Mouse (Mus musculus) hindbrain, embryonic 16.5 days (tissue): ENCODE data around the gene Nxph1. TPM values are rescaled to one million over a fixed set of nuclear protein-coding genes. Genes with fewer than 3 reads are reported as not detected.

ENCODE experiments used
- ATAC-seq: fragments of 200-750 bp; cut with Nextera tagmentation; 2 replicates; pipeline ENCODE4 v1.8.0; 2017; ENCODE audit warnings: moderate TSS enrichment, moderate library complexity
- H3K27ac ChIP-seq: fragments of 300-500 bp; sonication (generic); 2 replicates; pipeline ENCODE4 v1.5.1; 2014; ENCODE audit warnings: low read depth, mild to moderate bottlenecking, control low read depth, low read length, moderate library complexity
- H3K27me3 ChIP-seq: fragments of 300-500 bp; sonication (generic); replicated peaks from 2 replicates; pipeline ENCODE4 v1.6.1; 2014; ENCODE audit warnings: low read length; ENCODE audit not compliant: control insufficient read depth, insufficient read depth
- H3K36me3 ChIP-seq: fragments of 300-500 bp; sonication (generic); 2 replicates; pipeline ENCODE4 v1.6.1; 2014; ENCODE audit warnings: mild to moderate bottlenecking, low read length, moderate library complexity, mixed read lengths; ENCODE audit not compliant: control insufficient read depth, insufficient read depth
- H3K4me1 ChIP-seq: fragments of 300-500 bp; sonication (generic); 2 replicates; pipeline ENCODE4 v1.6.1; 2014; ENCODE audit warnings: low read depth, low read length; ENCODE audit not compliant: control insufficient read depth, insufficient read depth
- H3K4me2 ChIP-seq: fragments of 300-500 bp; sonication (generic); 2 replicates; pipeline ENCODE4 v1.6.1; 2014; ENCODE audit warnings: mild to moderate bottlenecking, low read length, control low read depth, moderate library complexity
- H3K4me3 ChIP-seq: fragments of 300-500 bp; sonication (generic); 2 replicates; pipeline ENCODE4 v1.5.1; 2014; ENCODE audit warnings: mild to moderate bottlenecking, low read length, control low read depth, moderate library complexity
- H3K9ac ChIP-seq: fragments of 300-500 bp; sonication (generic); 2 replicates; pipeline ENCODE4 v1.6.1; 2014; ENCODE audit warnings: low read depth, mild to moderate bottlenecking, control low read depth, low read length, moderate library complexity
- H3K9me3 ChIP-seq: fragments of 300-500 bp; sonication (generic); 2 replicates; pipeline ENCODE4 v1.6.1; 2014; ENCODE audit warnings: mild to moderate bottlenecking, low read length, moderate library complexity; ENCODE audit not compliant: control insufficient read depth
- WGBS: fragments of 180-500 bp; shearing (Covaris S2); extraction: QIAGEN DNeasy Blood & Tissue Kit; methylation state at CpG from one replicate; pipeline ENCODE4 v1.1.7; 2014; 5-methylcytosine and 5-hydroxymethylcytosine counted together
- polyA plus RNA-seq: library from polyadenylated mRNA; unstranded; fragments of >200 nt; fragmentation: Nextera tagmentation; extraction: Ambion mirVana; gene quantifications from 2 replicates; pipeline ENCODE4 v1.2.1, GENCODE M21; 2015

The Nxph1 gene
- polyA plus RNA-seq = 90.3 and 101 TPM in 2 replicates

DNA sequence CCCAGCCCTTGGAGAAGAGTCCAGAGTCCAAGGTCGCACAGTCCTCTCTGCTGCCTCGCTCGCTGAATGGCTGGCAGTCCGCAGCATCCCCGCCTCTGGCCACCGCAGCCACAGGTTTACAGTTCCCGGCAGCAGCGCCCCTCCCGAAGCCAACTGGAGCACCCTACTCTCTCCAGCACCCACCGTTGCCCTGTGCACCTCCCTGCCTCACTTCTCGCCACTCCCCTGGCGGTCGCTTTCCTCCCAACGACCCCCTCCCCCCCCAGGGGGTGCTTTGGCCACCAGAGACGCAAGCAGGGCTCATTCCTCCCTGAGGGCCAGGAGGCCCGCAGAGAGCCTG, at the start of gene Nxph1:
TSS of gene Nxph1 (plus strand) at position 301 of the 340 bp plus-strand sequence.
- Histone ChIP-seq H3K9ac (peak within 1 kb of the TSS; percentile 81), H3K4me1 (peaks cover 19% of the 10 kb centered on the region), H3K4me2 (peak within 1 kb of the TSS; percentile 94), H3K36me3 (no peaks in the 10 kb centered on the region), H3K27ac (peak within 1 kb of the TSS; percentile 90), H3K27me3 (peaks cover 4% of the 10 kb centered on the region; the same call in 1 of the 2 replicates), H3K9me3 (no peaks in the 10 kb centered on the region), H3K4me3 (peak within 1 kb of the TSS; percentile 67)
- peak; percentile 32 for ATAC-seq
- WGBS = 1% methylated on average over 16 of the region's 16 CpGs

DNA sequence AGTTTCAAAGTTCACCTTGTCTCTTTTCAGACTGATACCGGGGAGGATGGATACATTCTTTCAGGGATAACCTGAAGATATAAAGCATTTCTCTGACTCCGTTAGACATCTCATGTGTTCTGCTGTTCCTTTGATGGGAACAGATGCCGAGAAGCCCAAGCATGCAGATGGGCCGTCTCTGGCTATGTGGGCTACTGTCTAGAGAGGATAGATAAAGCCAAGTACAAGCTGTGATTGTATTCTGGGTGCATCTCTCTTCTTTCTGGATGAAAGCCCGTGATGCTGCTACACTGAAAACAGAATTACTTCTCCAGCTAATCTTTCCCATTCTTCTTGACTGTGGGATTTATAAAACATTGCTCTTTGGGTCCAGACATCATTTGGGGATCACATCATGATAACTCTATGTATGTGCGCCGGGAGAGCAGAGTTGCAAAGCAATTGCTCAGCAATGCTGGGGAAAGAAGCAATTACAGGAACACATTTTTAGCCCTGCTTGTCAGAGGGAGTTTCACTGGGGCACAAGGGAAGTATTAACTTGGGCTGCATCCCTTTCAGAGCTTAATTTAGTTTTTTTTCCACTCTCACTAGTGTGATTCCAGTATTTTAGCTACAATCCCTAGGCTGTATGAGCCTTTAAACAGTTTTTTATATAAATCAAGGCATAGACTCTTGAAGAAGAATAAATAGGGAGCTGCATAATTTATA, 48.1 kb upstream of the Nxph1 start:
- Histone ChIP-seq H3K9ac (no peak overlapping the region), H3K9me3 (no peaks in the 10 kb centered on the region), H3K4me1 (peaks cover 6% of the 10 kb centered on the region), H3K4me3 (no peak overlapping the region), H3K4me2 (no peak overlapping the region), H3K27me3 (no peaks in the 10 kb centered on the region), H3K36me3 (no peaks in the 10 kb centered on the region), H3K27ac (no peak overlapping the region)
- peak; percentile 57 for ATAC-seq
- 46% methylated on average over 7 of the region's 7 CpGs for WGBS

- Histone ChIP-seq H3K27ac (no peak overlapping the region), H3K4me1 (peaks cover 6% of the 10 kb centered on the region), H3K36me3 (no peaks in the 10 kb centered on the region), H3K27me3 (no peaks in the 10 kb centered on the region), H3K4me2 (no peak overlapping the region), H3K9ac (no peak overlapping the region), H3K4me3 (no peak overlapping the region), H3K9me3 (no peaks in the 10 kb centered on the region)
- ATAC-seq = 0 out of 2 replicates have a peak, but pooled peaks have one; percentile 21
- 30% methylated on average over 2 of the region's 2 CpGs for WGBS
Observed at GRCm38 (mm10) chr6:8900729-8901122, 47.5 kb upstream of the Nxph1 start.

- no peak for ATAC-seq
- Histone ChIP-seq H3K4me2 (no peak overlapping the region), H3K9me3 (no peaks in the 10 kb centered on the region), H3K36me3 (no peaks in the 10 kb centered on the region), H3K27me3 (no peaks in the 10 kb centered on the region), H3K27ac (no peak overlapping the region), H3K4me3 (no peak overlapping the region), H3K9ac (no peak overlapping the region), H3K4me1 (no peaks in the 10 kb centered on the region)
- 62% methylated on average over 3 of the region's 3 CpGs for WGBS
Observed at GRCm38 (mm10) chr6:8907917-8908316, 40.3 kb upstream of the Nxph1 start.

GRCm38 (mm10) chr6:8913404-8913803, 34.8 kb upstream of the Nxph1 start:
- Histone ChIP-seq H3K4me2 (no peak overlapping the region), H3K9ac (no peak overlapping the region), H3K9me3 (no peaks in the 10 kb centered on the region), H3K4me3 (no peak overlapping the region), H3K36me3 (no peaks in the 10 kb centered on the region), H3K27me3 (no peaks in the 10 kb centered on the region), H3K27ac (no peak overlapping the region), H3K4me1 (no peaks in the 10 kb centered on the region)
- ATAC-seq = no peak

DNA sequence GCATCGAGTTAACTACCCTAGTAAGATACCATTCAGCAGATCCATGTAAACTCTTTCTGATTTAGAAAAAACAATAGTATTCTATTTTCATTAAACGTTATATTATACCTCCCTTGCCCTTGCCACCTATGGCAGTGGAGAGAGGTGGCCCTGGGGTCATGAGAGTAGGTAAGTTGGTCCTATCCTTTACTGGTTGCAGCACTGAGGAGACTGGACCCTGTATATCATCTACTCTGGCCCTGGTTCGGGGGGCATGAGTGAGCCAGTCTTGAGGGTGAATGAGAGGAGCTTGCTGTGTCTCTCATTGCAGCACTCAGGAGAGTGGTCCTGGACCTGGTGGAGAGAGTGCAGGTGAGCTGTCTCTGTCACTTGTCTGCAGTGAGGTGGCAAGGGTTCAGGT, 33.5 kb upstream of the Nxph1 start:
- Histone ChIP-seq H3K4me3 (no peak overlapping the region), H3K27ac (no peak overlapping the region), H3K4me1 (no peaks in the 10 kb centered on the region), H3K9ac (no peak overlapping the region), H3K4me2 (no peak overlapping the region), H3K36me3 (no peaks in the 10 kb centered on the region), H3K9me3 (no peaks in the 10 kb centered on the region), H3K27me3 (no peaks in the 10 kb centered on the region)
- 92% methylated on average over 3 of the region's 3 CpGs for WGBS
- ATAC-seq = no peak

DNA sequence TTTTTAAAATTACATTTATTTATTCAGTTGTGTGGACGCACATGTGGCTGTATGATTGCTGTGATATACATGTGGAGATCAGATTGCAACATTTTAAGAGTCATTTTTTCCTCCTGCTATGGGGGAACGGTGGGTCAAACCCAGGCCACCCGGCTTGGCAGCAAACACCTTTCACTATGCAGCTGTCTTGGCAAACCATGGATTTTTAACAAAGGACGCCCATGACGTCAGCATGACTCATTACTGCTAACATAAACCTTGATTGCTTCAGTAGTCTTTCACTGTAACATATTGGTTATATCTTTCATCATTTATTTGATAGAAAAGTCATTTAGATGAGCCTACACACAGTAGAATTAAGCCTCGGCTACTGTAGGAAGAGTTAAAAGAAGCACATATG, 23.8 kb upstream of the Nxph1 start:
- ATAC-seq = no peak
- H3K4me1 ChIP-seq = no peaks in the 10 kb centered on the region
- H3K4me3 ChIP-seq = no peak overlapping the region
- WGBS = 75% methylated on average over 6 of the region's 6 CpGs
- no peaks in the 10 kb centered on the region for H3K36me3 ChIP-seq
- H3K9ac ChIP-seq = no peak overlapping the region
- H3K9me3 ChIP-seq = no peaks in the 10 kb centered on the region
- no peak overlapping the region for H3K27ac ChIP-seq
- H3K4me2 ChIP-seq = no peak overlapping the region
- H3K27me3 ChIP-seq = no peaks in the 10 kb centered on the region

- H3K4me1 ChIP-seq = peaks cover 5% of the 10 kb centered on the region; the same call in 1 of the 2 replicates
- peak; percentile 25; the same call in 1 of the 2 replicates for ATAC-seq
- WGBS = 33% methylated on average over 5 of the region's 5 CpGs
- no peaks in the 10 kb centered on the region for H3K9me3 ChIP-seq
- no peak overlapping the region for H3K4me3 ChIP-seq
- no peaks in the 10 kb centered on the region for H3K27me3 ChIP-seq
- no peak overlapping the region for H3K4me2 ChIP-seq
- no peak overlapping the region for H3K9ac ChIP-seq
- no peak overlapping the region for H3K27ac ChIP-seq
- no peaks in the 10 kb centered on the region for H3K36me3 ChIP-seq
Observed at GRCm38 (mm10) chr6:8935241-8935640, 13.0 kb upstream of the Nxph1 start.

GRCm38 (mm10) chr6:8935705-8936104, 12.5 kb upstream of the Nxph1 start:
- peak; percentile 90 for ATAC-seq
- Histone ChIP-seq H3K9ac (no peak overlapping the region), H3K4me1 (peaks cover 5% of the 10 kb centered on the region; the same call in 1 of the 2 replicates), H3K4me3 (no peak overlapping the region; the same call in 1 of the 2 replicates), H3K27me3 (no peaks in the 10 kb centered on the region), H3K36me3 (no peaks in the 10 kb centered on the region), H3K9me3 (no peaks in the 10 kb centered on the region), H3K4me2 (peak overlapping the region; percentile 49), H3K27ac (no peak overlapping the region)
- 14% methylated on average over 5 of the region's 5 CpGs for WGBS
